In the genomic region with DNA sequence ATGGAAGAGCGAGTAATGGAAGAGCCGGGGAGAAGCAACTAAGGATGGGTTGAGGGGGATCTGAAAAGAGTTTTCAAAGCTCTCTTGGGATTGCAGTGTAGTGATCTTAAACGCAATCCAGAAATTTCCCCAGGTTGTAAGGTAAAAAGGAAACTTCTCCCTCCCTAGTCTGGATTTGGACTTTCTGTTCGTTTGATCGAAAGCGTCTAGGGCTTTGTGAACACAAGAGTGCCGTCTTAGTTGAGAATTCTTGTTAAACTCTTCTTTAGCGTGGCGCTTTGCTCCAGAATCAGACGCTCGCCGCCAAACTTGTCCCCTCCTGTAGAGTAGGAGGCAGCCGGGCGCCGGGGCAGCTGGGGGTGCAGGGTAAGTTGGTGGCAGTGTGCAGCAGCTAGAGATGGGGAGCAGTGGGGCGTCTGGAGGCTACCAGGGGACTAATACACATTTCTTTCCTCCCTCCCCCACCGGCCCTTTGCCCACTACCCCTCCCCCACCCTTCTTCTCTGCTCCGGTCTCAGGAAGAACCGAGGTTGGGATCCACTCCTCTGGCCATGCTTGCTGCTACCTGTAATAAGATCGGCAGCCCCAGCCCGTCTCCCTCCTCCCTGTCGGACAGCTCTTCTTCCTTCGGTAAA, we compare ENCODE assay signal across 9 mouse cellular contexts. TPM values are rescaled to one million over a fixed set of nuclear protein-coding genes. Genes with fewer than 3 reads are reported as not detected.
DNase-seq lines count a peak whose midpoint lies in the region; ATAC-seq lines count a peak whose summit lies in the region.
"Had no signal": no experiment of that assay in that cellular context is flagged by ENCODE, and none has a peak within 500 bp of the region (broad histone marks: within the 10 kb centered on the region; RNA-seq: fewer than 3 reads in every experiment).

No protein-coding gene starts in this region.

- peak overlapping the region; percentile 68 for H3K4me3 ChIP-seq in heart, embryonic 10.5 days
- H3K4me3 ChIP-seq in hindbrain, embryonic 11.5 days (ENCODE audit: low read depth, low read length) = peak overlapping the region; percentile 55
- peak overlapping the region; percentile 50 for H3K4me3 ChIP-seq in midbrain, embryonic 11.5 days (ENCODE audit: low read depth, low read length)

- H3K36me3 ChIP-seq in heart, embryonic 10.5 days = no peaks in the 10 kb centered on the region
- no peaks in the 10 kb centered on the region for H3K36me3 ChIP-seq in hindbrain, embryonic 11.5 days (ENCODE audit: control insufficient read depth, insufficient read depth, low read length)
- no peaks in the 10 kb centered on the region for H3K36me3 ChIP-seq in midbrain, embryonic 11.5 days (ENCODE audit: control insufficient read depth, insufficient read depth, low read length)

- peaks cover 92% of the 10 kb centered on the region for H3K27me3 ChIP-seq in heart, embryonic 10.5 days (ENCODE audit: insufficient read depth, poor library complexity, severe bottlenecking)
- H3K27me3 ChIP-seq in hindbrain, embryonic 11.5 days (ENCODE audit: control insufficient read depth, insufficient read depth, low read length) = peaks cover 55% of the 10 kb centered on the region
- peaks cover 78% of the 10 kb centered on the region for H3K27me3 ChIP-seq in midbrain, embryonic 11.5 days (ENCODE audit: control insufficient read depth, insufficient read depth, low read length)

- ATAC-seq in hindbrain, embryonic 11.5 days (ENCODE audit: low FRiP score) = peak; percentile 4; the same call in 1 of the 2 replicates
- peak; percentile 25 for ATAC-seq in midbrain, embryonic 11.5 days (ENCODE audit: low FRiP score)

- H3K9me3 ChIP-seq in heart, embryonic 10.5 days = no peaks in the 10 kb centered on the region
- H3K9me3 ChIP-seq in hindbrain, embryonic 11.5 days (ENCODE audit: control insufficient read depth, low read length) = no peaks in the 10 kb centered on the region
- no peaks in the 10 kb centered on the region for H3K9me3 ChIP-seq in midbrain, embryonic 11.5 days (ENCODE audit: control insufficient read depth, low read length)

- H3K4me1 ChIP-seq in heart, embryonic 10.5 days = peaks cover 26% of the 10 kb centered on the region
- peaks cover 1% of the 10 kb centered on the region for H3K4me1 ChIP-seq in hindbrain, embryonic 11.5 days (replicated peaks; ENCODE audit: control insufficient read depth, insufficient read depth, low read length)
- peaks cover 17% of the 10 kb centered on the region for H3K4me1 ChIP-seq in midbrain, embryonic 11.5 days (ENCODE audit: control insufficient read depth, insufficient read depth, low read length)

- WGBS in heart, embryonic 10.5 days = 1% methylated on average over 23 of the region's 23 CpGs
- 2% methylated on average over 23 of the region's 23 CpGs for WGBS in hindbrain, embryonic 11.5 days
- under 1% methylated on average over 23 of the region's 23 CpGs for WGBS in midbrain, embryonic 11.5 days

- no peak overlapping the region for H3K27ac ChIP-seq in heart, embryonic 10.5 days
- H3K27ac ChIP-seq in hindbrain, embryonic 11.5 days (ENCODE audit: low read depth, low read length) = peak overlapping the region; percentile 72
- peak overlapping the region; percentile 44 for H3K27ac ChIP-seq in midbrain, embryonic 11.5 days (ENCODE audit: low read depth, low read length)

- peak overlapping the region; percentile 46 for H3K4me2 ChIP-seq in hindbrain, embryonic 11.5 days (replicated peaks; ENCODE audit: low read depth, low read length)
- H3K4me2 ChIP-seq in midbrain, embryonic 11.5 days = peak overlapping the region; percentile 70

- peak overlapping the region; percentile 70 for H3K9ac ChIP-seq in hindbrain, embryonic 11.5 days (ENCODE audit: low read depth, low read length)
- H3K9ac ChIP-seq in midbrain, embryonic 11.5 days (ENCODE audit: low read length) = peak overlapping the region; percentile 63

- no peak for DNase-seq in heart, embryonic 10.5 days (ENCODE audit: low spot score)
- no peak for DNase-seq in heart, adult 8-10 months (ENCODE audit: low spot score)
- DNase-seq in ES-CJ7 (ENCODE audit: low read depth, low spot score) = peak; percentile 75
- DNase-seq in hindbrain, embryonic 11.5 days (ENCODE audit: low spot score) = peak; percentile 76
- DNase-seq in midbrain, embryonic 11.5 days (ENCODE audit: low spot score, missing footprints) = peak; percentile 97
- DNase-seq in cerebellum, adult 18-20 months = no peak
- DNase-seq in layer of hippocampus, postnatal 36 days = no peak
- no peak for DNase-seq in adrenal gland, postnatal 14 days

RNA-seq across cellular contexts. Expression of a gene that starts 1.8 kb away (rescaled TPM):
- 0.07 and 0.46 TPM in 2 replicates for polyA plus RNA-seq in heart, embryonic 10.5 days (2016; fragmentation: Nextera tagmentation; extraction: Ambion mirVana)
- total RNA-seq in heart, adult 8-10 months (2022) = not detected
- polyA plus RNA-seq in hindbrain, embryonic 11.5 days (2014; fragmentation: Nextera tagmentation; extraction: Ambion mirVana) = 10.8 and 12.2 TPM in 2 replicates
- polyA plus RNA-seq in midbrain, embryonic 11.5 days (2014; fragmentation: Nextera tagmentation; extraction: Ambion mirVana) = 8.7 and 9.3 TPM in 2 replicates
- 1 to 10 TPM; 1.4 to 3.1 TPM for total RNA-seq in layer of hippocampus, postnatal 36 days (2021)
- total RNA-seq in adrenal gland, postnatal 14 days (2021) = not detected in 2 replicates
- total RNA-seq: common myeloid progenitor, adult 5-6 weeks had no signal

Comparison
In these comparisons a context has a peak if more than half of its experiments do, and no peak if none do; other contexts are left out.
1. DNase-seq: peak in ES-CJ7 (single experiment), hindbrain, embryonic 11.5 days (single experiment) and midbrain, embryonic 11.5 days (single experiment); none in heart, embryonic 10.5 days (single experiment), heart, adult 8-10 months (single experiment), cerebellum, adult 18-20 months (0 of 2), layer of hippocampus, postnatal 36 days (0 of 2) and adrenal gland, postnatal 14 days (single experiment).
2. Peak in every context shown above with its lines, with median percentiles within 50 percentile points of each other: H3K4me3 ChIP-seq.